Mouse (Mus musculus) frontal cortex, postnatal 10 days (tissue): ENCODE results near the gene Pip5kl1.

Experiments used
- DNase-seq, 2 experiments: peaks; one replicate each; pipeline ENCODE4 v3.0.0; 2022; ENCODE audit warnings: low spot score in 2 of 2, mixed read lengths in 1 of 2

Gene Pip5kl1

GRCm38 (mm10) chr2:32582830-32583799 lies 8.5 kb downstream of the Pip5kl1 start:
- DNase-seq, result peak in 1 of 2 experiments; percentile 78

GRCm38 (mm10) chr2:32585149-32585714 lies 10.6 kb downstream of the Pip5kl1 start:
- no peak for DNase-seq

- peak; percentile 88 for DNase-seq
Observed at GRCm38 (mm10) chr2:32586871-32587351, 12.3 kb downstream of the Pip5kl1 start, which contains the start of gene St6galnac4. St6galnac4 (plus strand) TSS chr2:32587095.

GRCm38 (mm10) chr2:32587731-32588321 lies 13.2 kb downstream of the Pip5kl1 start:
- DNase-seq, result no peak

- DNase-seq, result no peak
Observed at GRCm38 (mm10) chr2:32589213-32589795, 14.7 kb downstream of the Pip5kl1 start.

GRCm38 (mm10) chr2:32590224-32590623 lies 15.6 kb downstream of the Pip5kl1 start:
- DNase-seq, result no peak

- DNase-seq, result no peak
Observed at GRCm38 (mm10) chr2:32591249-32591648, 16.7 kb downstream of the Pip5kl1 start.

- DNase-seq, result no peak
Observed at GRCm38 (mm10) chr2:32596725-32597124, 22.1 kb downstream of the Pip5kl1 start.

- DNase-seq, result no peak
Observed at GRCm38 (mm10) chr2:32597248-32597647, 22.7 kb downstream of the Pip5kl1 start.

GRCm38 (mm10) chr2:32597699-32598098 lies 23.1 kb downstream of the Pip5kl1 start:
- no peak for DNase-seq

- no peak for DNase-seq
Observed at GRCm38 (mm10) chr2:32598506-32598905, 23.9 kb downstream of the Pip5kl1 start.

- DNase-seq, result no peak
Observed at GRCm38 (mm10) chr2:32599409-32599808, 24.8 kb downstream of the Pip5kl1 start, which contains the start of gene St6galnac6. St6galnac6 (plus strand) TSS chr2:32599709.

- no peak for DNase-seq
Observed at GRCm38 (mm10) chr2:32601417-32602065, 26.9 kb downstream of the Pip5kl1 start.

GRCm38 (mm10) chr2:32602600-32603054 lies 28.0 kb downstream of the Pip5kl1 start:
- peak; percentile 78 to 85 for DNase-seq

- no peak for DNase-seq
Observed at GRCm38 (mm10) chr2:32604631-32605030, 30.0 kb downstream of the Pip5kl1 start.

GRCm38 (mm10) chr2:32606161-32607142 lies 31.9 kb downstream of the Pip5kl1 start:
- peak; percentile 78 to 81 for DNase-seq

GRCm38 (mm10) chr2:32607262-32607947 lies 32.8 kb downstream of the Pip5kl1 start:
- DNase-seq, result no peak

GRCm38 (mm10) chr2:32608141-32608777 lies 33.7 kb downstream of the Pip5kl1 start:
- no peak for DNase-seq
